In genomic region chr15:95314808-95315145, GRCm38 (mm10) we compare ENCODE assay signal across 16 mouse cellular contexts.
A peak's percentile ranks its signal among the peaks of the same experiment; 100 is the strongest.
DNase-seq lines count a peak whose midpoint lies in the region; ATAC-seq and TF ChIP-seq lines count a peak whose summit lies in the region.
"Had no signal": no experiment of that assay in that cellular context is flagged by ENCODE, and none has a peak within 500 bp of the region (broad histone marks: within the 10 kb centered on the region; RNA-seq: fewer than 3 reads in every experiment).

No protein-coding gene starts in this region.

- H3K9me3 ChIP-seq in midbrain, embryonic 15.5 days, result no peaks in the 10 kb centered on the region
- no peaks in the 10 kb centered on the region for H3K9me3 ChIP-seq in midbrain, embryonic 11.5 days (ENCODE audit: control insufficient read depth, low read length)
- no peaks in the 10 kb centered on the region for H3K9me3 ChIP-seq in neural tube, embryonic 15.5 days (replicated peaks)
- H3K9me3 ChIP-seq: embryonic facial prominence, embryonic 12.5 days; forebrain, embryonic 13.5 days; heart, embryonic 13.5 days had no signal

- H3K4me1 ChIP-seq in midbrain, embryonic 15.5 days, result peaks cover 15% of the 10 kb centered on the region
- H3K4me1 ChIP-seq in midbrain, embryonic 11.5 days (ENCODE audit: control insufficient read depth, insufficient read depth, low read length), result no peaks in the 10 kb centered on the region
- peaks cover 22% of the 10 kb centered on the region for H3K4me1 ChIP-seq in neural tube, embryonic 15.5 days
- H3K4me1 ChIP-seq: embryonic facial prominence, embryonic 12.5 days; heart, embryonic 13.5 days had no signal

- TF ChIP-seq CTCF in layer of hippocampus, adult 2 months (conservative IDR thresholded peaks at IDR 0.05), result no peak

- no peak overlapping the region for H3K9ac ChIP-seq in midbrain, embryonic 15.5 days
- no peak overlapping the region for H3K9ac ChIP-seq in midbrain, embryonic 11.5 days (ENCODE audit: low read length)
- no peak overlapping the region for H3K9ac ChIP-seq in neural tube, embryonic 15.5 days (replicated peaks)
- H3K9ac ChIP-seq: embryonic facial prominence, embryonic 12.5 days; forebrain, embryonic 13.5 days; forebrain, postnatal 0 days; heart, embryonic 13.5 days had no signal

- no peaks in the 10 kb centered on the region for H3K27me3 ChIP-seq in midbrain, embryonic 15.5 days (replicated peaks)
- no peaks in the 10 kb centered on the region for H3K27me3 ChIP-seq in midbrain, embryonic 11.5 days (ENCODE audit: control insufficient read depth, insufficient read depth, low read length)
- H3K27me3 ChIP-seq in neural tube, embryonic 15.5 days (replicated peaks), result no peaks in the 10 kb centered on the region
- H3K27me3 ChIP-seq: embryonic facial prominence, embryonic 12.5 days; forebrain, embryonic 13.5 days; heart, embryonic 13.5 days had no signal

- no peak overlapping the region for H3K4me2 ChIP-seq in midbrain, embryonic 15.5 days
- no peak overlapping the region for H3K4me2 ChIP-seq in midbrain, embryonic 11.5 days
- H3K4me2 ChIP-seq in neural tube, embryonic 15.5 days, result no peak overlapping the region
- H3K4me2 ChIP-seq: embryonic facial prominence, embryonic 12.5 days; forebrain, embryonic 13.5 days; heart, embryonic 13.5 days had no signal

- DNase-seq in heart, adult 11 months, result peak; percentile 55
- no peak for DNase-seq in heart, adult 8-10 months (ENCODE audit: low spot score)
- DNase-seq in layer of hippocampus, adult 2 months (ENCODE audit: low spot score in 2 of 2), result no peak
- DNase-seq in layer of hippocampus, postnatal 25 days (ENCODE audit: extremely low spot score in 1 of 2, low spot score in 1 of 2), result no peak
- no peak for DNase-seq in midbrain, embryonic 11.5 days (ENCODE audit: low spot score, missing footprints)
- no peak for DNase-seq in spleen, postnatal 10 days (ENCODE audit: low spot score in 2 of 2)
- DNase-seq: cerebellum, adult 11 months; cerebellum, adult 8-10 months; gastrocnemius, postnatal 14 days; heart, postnatal 36 days had no signal

- no peaks in the 10 kb centered on the region for H3K36me3 ChIP-seq in midbrain, embryonic 15.5 days (replicated peaks)
- no peaks in the 10 kb centered on the region for H3K36me3 ChIP-seq in midbrain, embryonic 11.5 days (ENCODE audit: control insufficient read depth, insufficient read depth, low read length)
- no peaks in the 10 kb centered on the region for H3K36me3 ChIP-seq in neural tube, embryonic 15.5 days
- H3K36me3 ChIP-seq: embryonic facial prominence, embryonic 12.5 days; heart, embryonic 13.5 days had no signal

- WGBS in midbrain, embryonic 15.5 days, result 86% methylated on average over 5 of the region's 5 CpGs
- WGBS in midbrain, embryonic 11.5 days, result 93% methylated on average over 5 of the region's 5 CpGs
- 83% methylated on average over 5 of the region's 5 CpGs for WGBS in neural tube, embryonic 15.5 days

- H3K27ac ChIP-seq in layer of hippocampus, adult 2 months, result peak overlapping the region; percentile 69; the same call in 1 of the 2 replicates
- 0 out of 2 replicates have a peak overlapping the region, but pooled peaks have one; percentile 20 for H3K27ac ChIP-seq in midbrain, embryonic 15.5 days
- H3K27ac ChIP-seq in midbrain, embryonic 11.5 days (ENCODE audit: low read depth, low read length), result no peak overlapping the region
- peak overlapping the region; percentile 60; the same call in 1 of the 2 replicates for H3K27ac ChIP-seq in neural tube, embryonic 15.5 days (replicated peaks)
- H3K27ac ChIP-seq: embryonic facial prominence, embryonic 12.5 days; heart, embryonic 13.5 days had no signal

- no peak overlapping the region for H3K4me3 ChIP-seq in layer of hippocampus, adult 2 months
- no peak overlapping the region for H3K4me3 ChIP-seq in midbrain, embryonic 15.5 days
- H3K4me3 ChIP-seq in midbrain, embryonic 11.5 days (ENCODE audit: low read depth, low read length), result no peak overlapping the region
- H3K4me3 ChIP-seq in neural tube, embryonic 15.5 days (replicated peaks), result no peak overlapping the region
- H3K4me3 ChIP-seq: embryonic facial prominence, embryonic 12.5 days; forebrain, embryonic 13.5 days; heart, embryonic 13.5 days had no signal

- no peak for ATAC-seq in midbrain, embryonic 15.5 days (replicated peaks)
- ATAC-seq in midbrain, embryonic 11.5 days (ENCODE audit: low FRiP score), result no peak
- 0 out of 2 replicates have a peak, but pooled peaks have one; percentile 38 for ATAC-seq in neural tube, embryonic 15.5 days (ENCODE audit: low FRiP score)
- ATAC-seq: forebrain, postnatal 0 days had no signal
